Mouse (Mus musculus) liver, embryonic 14.5 days (tissue): Measurements from ENCODE around the gene Cct7. TPM values are rescaled to one million over a fixed set of nuclear protein-coding genes. Genes with fewer than 3 reads are reported as not detected.
A peak's percentile ranks its signal among the peaks of the same experiment; 100 is the strongest.

Experiments used
- ATAC-seq: fragments of 200-750 bp; cut with Nextera tagmentation; 2 replicates; pipeline ENCODE4 v1.8.0; 2017; ENCODE audit warnings: moderate number of reproducible peaks, mild to moderate bottlenecking, moderate library complexity; ENCODE audit not compliant: insufficient read depth
- DNase-seq, 3 experiments: peaks; one replicate each; pipeline ENCODE4 v3.0.0-alpha.2; 2012 to 2013; ENCODE audit warnings: low read depth in 3 of 3, low spot score in 3 of 3
- H3K27ac ChIP-seq: fragments of 300-500 bp; sonication (generic); 2 replicates; pipeline ENCODE4 v1.5.1; 2014; ENCODE audit warnings: moderate library complexity, mild to moderate bottlenecking, control low read depth, inconsistent platforms
- H3K27me3 ChIP-seq: fragments of 300-500 bp; sonication (generic); 2 replicates; pipeline ENCODE4 v1.6.1; 2014; ENCODE audit warnings: mild to moderate bottlenecking, low read length, moderate library complexity; ENCODE audit not compliant: control insufficient read depth, insufficient read depth
- H3K36me3 ChIP-seq: fragments of 300-500 bp; sonication (generic); replicated peaks from 2 replicates; pipeline ENCODE4 v1.6.1; 2014; ENCODE audit warnings: low read depth; ENCODE audit not compliant: control insufficient read depth, insufficient read depth
- H3K4me1 ChIP-seq, 2 experiments: fragments of 200-500 bp in 1 of 2; fragments of 300-500 bp in 1 of 2; sonication (generic) in 1 of 2; replicated peaks; 2 replicates each; pipeline ENCODE4 v1.6.1; 2012 to 2014; ENCODE audit warnings: antibody characterized with exemption in 1 of 2, inconsistent platforms in 1 of 2, low read length in 1 of 2; ENCODE audit not compliant: control insufficient read depth in 2 of 2, insufficient read depth in 2 of 2
- H3K4me2 ChIP-seq: fragments of 300-500 bp; sonication (generic); 2 replicates; pipeline ENCODE4 v1.6.1; 2014; ENCODE audit warnings: low read depth, mild to moderate bottlenecking, control low read depth, moderate library complexity
- H3K4me3 ChIP-seq, 2 experiments: fragments of 200-500 bp in 1 of 2; fragments of 300-500 bp in 1 of 2; sonication (generic) in 1 of 2; 2 replicates each; pipeline ENCODE4 v1.5.1; 2012 to 2014; ENCODE audit warnings: low read depth in 2 of 2, low read length in 2 of 2, mild to moderate bottlenecking in 2 of 2, control low read depth in 1 of 2, inconsistent platforms in 1 of 2, moderate library complexity in 1 of 2; ENCODE audit not compliant: insufficient read depth in 1 of 2
- H3K9ac ChIP-seq: fragments of 300-500 bp; sonication (generic); replicated peaks from 2 replicates; pipeline ENCODE4 v1.6.1; 2014; ENCODE audit warnings: mild to moderate bottlenecking, control low read depth, moderate library complexity
- H3K9me3 ChIP-seq: fragments of 300-500 bp; sonication (generic); 2 replicates; pipeline ENCODE4 v1.6.1; 2016; ENCODE audit warnings: low read length, mixed read lengths; ENCODE audit not compliant: control insufficient read depth
- CTCF ChIP-seq: IDR thresholded peaks from 2 replicates; pipeline ENCODE4 v1.5.1; 2016; ENCODE audit warnings: antibody characterized with exemption, low read depth, control low read depth
- EP300 ChIP-seq: IDR thresholded peaks from 2 replicates; pipeline ENCODE4 v1.6.1; 2016; ENCODE audit warnings: antibody characterized with exemption, low read depth
- WGBS: fragments of 180-500 bp; shearing (Covaris S2); extraction: QIAGEN DNeasy Blood & Tissue Kit; methylation state at CpG from one replicate; pipeline ENCODE4 v1.1.7; 2014; ENCODE audit not compliant: insufficient replicate concordance; 5-methylcytosine and 5-hydroxymethylcytosine counted together
- polyA plus RNA-seq, 2 experiments: library from polyadenylated mRNA; depleted of rRNA in 1 of 2; stranded (reverse) in 1 of 2; unstranded in 1 of 2; fragments of >200 nt; fragmentation: Nextera tagmentation in 1 of 2; extraction: Ambion mirVana in 1 of 2; gene quantifications; 2 replicates each; pipeline versions ENCODE4 v1.2.1 to v1.2.3; 2012 to 2014

Gene Cct7
- polyA plus RNA-seq, 2 experiments = 162 to 285 TPM

- WGBS = 13% methylated on average over 6 of the region's 6 CpGs
- Histone ChIP-seq H3K27me3 (peaks cover 17% of the 10 kb centered on the region), H3K4me2 (no peak overlapping the region), H3K27ac (no peak overlapping the region), H3K4me1 (no peaks in the 10 kb centered on the region), H3K9me3 (no peaks in the 10 kb centered on the region), H3K4me3 (no peak overlapping the region), H3K36me3 (no peaks in the 10 kb centered on the region), H3K9ac (no peak overlapping the region)
- no peak for ATAC-seq
- DNase-seq = no peak
- TF ChIP-seq CTCF = no peak
- TF ChIP-seq EP300 = no peak
Observed at GRCm38 (mm10) chr6:85501571-85502102, 50.3 kb downstream of the Cct7 start.

GRCm38 (mm10) chr6:85502103-85502910 is 51.0 kb downstream of the Cct7 start:
- no peaks in the 10 kb centered on the region for H3K36me3 ChIP-seq
- H3K27ac ChIP-seq = no peak overlapping the region
- no peak for ATAC-seq
- DNase-seq = no peak
- H3K27me3 ChIP-seq = peaks cover 17% of the 10 kb centered on the region
- WGBS = 3% methylated on average over 33 of the region's 37 CpGs
- peak overlapping the region in 1 of 2 experiments; percentile 51; a peak in 2 of 4 replicates for H3K4me3 ChIP-seq
- H3K4me1 ChIP-seq = no peaks in the 10 kb centered on the region
- H3K9ac ChIP-seq = no peak overlapping the region
- peak overlapping the region; percentile 63 for H3K4me2 ChIP-seq
- TF ChIP-seq CTCF (no peak), EP300 (no peak)
- no peaks in the 10 kb centered on the region for H3K9me3 ChIP-seq

GRCm38 (mm10) chr6:85502911-85503250 is 51.6 kb downstream of the Cct7 start, which contains the start of gene Fbxo41:
Gene Fbxo41 (minus strand): TSS chr6:85502994.
- Histone ChIP-seq H3K27me3 (peaks cover 17% of the 10 kb centered on the region), H3K4me1 (no peaks in the 10 kb centered on the region), H3K27ac (no peak within 1 kb of the TSS), H3K9ac (no peak within 1 kb of the TSS), H3K36me3 (no peaks in the 10 kb centered on the region), H3K9me3 (no peaks in the 10 kb centered on the region), H3K4me2 (peak within 1 kb of the TSS; percentile 63), H3K4me3 (peak within 1 kb of the TSS in 1 of 2 experiments; percentile 51; a peak in 2 of 4 replicates)
- 2% methylated on average over 20 of the region's 22 CpGs for WGBS
- TF ChIP-seq EP300 (no peak), CTCF (no peak)
- ATAC-seq (no peak), DNase-seq (no peak)

- Histone ChIP-seq H3K4me1 (no peaks in the 10 kb centered on the region), H3K4me3 (no peak overlapping the region), H3K27ac (no peak overlapping the region), H3K4me2 (no peak overlapping the region), H3K9me3 (no peaks in the 10 kb centered on the region), H3K27me3 (peaks cover 19% of the 10 kb centered on the region), H3K9ac (no peak overlapping the region), H3K36me3 (no peaks in the 10 kb centered on the region)
- TF ChIP-seq CTCF = no peak
- TF ChIP-seq EP300 = no peak
- ATAC-seq (no peak), DNase-seq (no peak)
- 65% methylated on average over 2 of the region's 2 CpGs for WGBS
Observed at GRCm38 (mm10) chr6:85504908-85505307, 53.6 kb downstream of the Cct7 start.

GRCm38 (mm10) chr6:85508602-85509001 is 57.3 kb downstream of the Cct7 start:
- ATAC-seq = no peak
- no peak overlapping the region for H3K4me2 ChIP-seq
- 35% methylated on average over 5 of the region's 5 CpGs for WGBS
- peaks cover 39% of the 10 kb centered on the region for H3K27me3 ChIP-seq
- no peak overlapping the region for H3K9ac ChIP-seq
- TF ChIP-seq CTCF (no peak), EP300 (no peak)
- H3K4me3 ChIP-seq = no peak overlapping the region
- no peak overlapping the region for H3K27ac ChIP-seq
- no peak for DNase-seq
- no peaks in the 10 kb centered on the region for H3K4me1 ChIP-seq
- H3K36me3 ChIP-seq = no peaks in the 10 kb centered on the region
- no peaks in the 10 kb centered on the region for H3K9me3 ChIP-seq
